Mouse (Mus musculus) hindbrain, embryonic 15.5 days (tissue): ENCODE data around the gene Pias1. TPM values are rescaled to one million over a fixed set of nuclear protein-coding genes. Genes with fewer than 3 reads are reported as not detected.
"Not testable (repeated sequence)": the region's sequence is repeated elsewhere in the genome, so short reads cannot be mapped to it uniquely, and the experiment has no call there.

Source experiments
- ATAC-seq: fragments of 200-750 bp; cut with Nextera tagmentation; 2 replicates; pipeline ENCODE4 v1.8.0; 2017; ENCODE audit warnings: low read depth, moderate number of reproducible peaks, moderate TSS enrichment; ENCODE audit not compliant: low FRiP score
- H3K27ac ChIP-seq: fragments of 300-500 bp; sonication (generic); replicated peaks from 2 replicates; pipeline ENCODE4 v1.5.1; 2015; ENCODE audit warnings: mild to moderate bottlenecking, inconsistent platforms
- H3K27me3 ChIP-seq: fragments of 300-500 bp; sonication (generic); 2 replicates; pipeline ENCODE4 v1.6.1; 2015; ENCODE audit warnings: control low read depth, inconsistent platforms
- H3K36me3 ChIP-seq: fragments of 300-500 bp; sonication (generic); 2 replicates; pipeline ENCODE4 v1.6.1; 2015; ENCODE audit warnings: control low read depth, inconsistent platforms
- H3K4me1 ChIP-seq: fragments of 300-500 bp; sonication (generic); replicated peaks from 2 replicates; pipeline ENCODE4 v1.6.1; 2015; ENCODE audit warnings: control low read depth, inconsistent platforms
- H3K4me2 ChIP-seq: fragments of 300-500 bp; sonication (generic); 2 replicates; pipeline ENCODE4 v1.6.1; 2015; ENCODE audit warnings: moderate library complexity, mild to moderate bottlenecking, inconsistent platforms
- H3K4me3 ChIP-seq: fragments of 300-500 bp; sonication (generic); 2 replicates; pipeline ENCODE4 v1.5.1; 2015; ENCODE audit warnings: mild to moderate bottlenecking, inconsistent platforms
- H3K9ac ChIP-seq: fragments of 300-500 bp; sonication (generic); 2 replicates; pipeline ENCODE4 v1.6.1; 2015; ENCODE audit warnings: inconsistent platforms
- H3K9me3 ChIP-seq: fragments of 300-500 bp; sonication (generic); 2 replicates; pipeline ENCODE4 v1.6.1; 2016; ENCODE audit warnings: control low read depth, inconsistent platforms
- WGBS: fragments of 180-500 bp; shearing (Covaris S2); methylation state at CpG from one replicate; pipeline ENCODE4 v1.1.7; 2015; 5-methylcytosine and 5-hydroxymethylcytosine counted together
- polyA plus RNA-seq: library from polyadenylated mRNA; unstranded; fragments of >200 nt; fragmentation: Nextera tagmentation; extraction: Ambion mirVana; gene quantifications from 2 replicates; pipeline ENCODE4 v1.2.1, GENCODE M21; 2015

Pias1 gene
- polyA plus RNA-seq, 1 experiment from 2014 or later = 56.4 TPM

DNA sequence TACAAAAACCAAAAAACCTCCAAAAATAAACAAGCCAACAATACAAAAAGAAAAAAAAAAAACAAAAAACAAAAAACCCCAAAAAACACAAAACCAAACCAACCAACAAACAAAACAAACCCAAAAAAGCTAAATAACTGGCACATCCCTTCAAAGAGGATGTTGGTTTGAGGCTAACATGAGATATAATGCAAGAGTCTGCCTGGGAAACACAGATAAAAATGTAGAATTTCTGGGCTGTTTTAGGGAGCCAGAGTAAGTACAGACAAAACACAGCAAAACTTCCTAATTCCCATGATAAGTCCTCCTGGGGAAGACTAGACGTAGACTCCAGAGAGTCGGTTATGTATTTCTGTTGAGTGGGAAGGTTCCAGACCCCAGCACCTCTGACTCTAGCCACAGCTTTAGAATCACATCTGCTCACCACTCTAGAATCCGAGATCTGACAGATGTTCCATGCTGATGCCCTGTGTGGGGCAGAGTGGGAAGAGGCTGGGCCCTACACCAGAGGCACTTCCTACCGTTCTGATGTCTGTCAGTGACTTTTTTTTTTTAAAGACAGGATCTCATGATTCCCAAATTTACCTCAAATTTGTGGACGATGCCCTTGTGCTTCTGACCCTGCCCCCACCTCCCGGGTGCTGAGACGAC is 110.6 kb downstream of the Pias1 start:
- Histone ChIP-seq H3K27ac (no peak overlapping the region), H3K4me3 (no peak overlapping the region), H3K4me2 (no peak overlapping the region), H3K4me1 (no peaks in the 10 kb centered on the region), H3K27me3 (no peaks in the 10 kb centered on the region), H3K9ac (no peak overlapping the region), H3K9me3 (no peaks in the 10 kb centered on the region), H3K36me3 (peaks cover 7% of the 10 kb centered on the region)
- 87% methylated on average over 7 of the region's 7 CpGs for WGBS
- ATAC-seq = no peak

GRCm38 (mm10) chr9:62870728-62871127 is 117.0 kb downstream of the Pias1 start:
- Histone ChIP-seq H3K9ac (no peak overlapping the region), H3K4me1 (no peaks in the 10 kb centered on the region), H3K4me3 (no peak overlapping the region), H3K36me3 (no peaks in the 10 kb centered on the region), H3K9me3 (no peaks in the 10 kb centered on the region), H3K27ac (no peak overlapping the region), H3K4me2 (no peak overlapping the region), H3K27me3 (no peaks in the 10 kb centered on the region)
- ATAC-seq = no peak

DNA sequence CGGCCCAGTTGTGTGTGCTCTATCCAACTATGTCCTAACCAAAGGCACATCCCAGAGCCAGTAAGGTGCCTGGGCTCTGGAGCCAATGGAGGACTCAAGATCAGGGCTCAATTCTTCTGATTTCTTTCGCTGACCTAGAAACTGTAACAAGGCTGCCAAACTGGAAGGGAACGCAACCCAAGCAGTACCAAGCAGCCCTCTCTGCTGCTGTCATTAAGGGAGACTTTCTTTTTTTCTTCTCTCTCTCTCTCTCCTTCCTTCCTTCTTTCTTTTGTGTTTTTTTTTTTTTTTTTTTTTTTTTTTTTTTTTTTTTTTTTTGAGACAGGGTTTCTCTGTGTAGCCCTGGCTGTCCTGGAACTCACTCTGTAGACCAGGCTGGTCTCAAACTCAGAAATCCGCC is 118.5 kb downstream of the Pias1 start:
- H3K9me3 ChIP-seq, H3K4me2 ChIP-seq, H3K4me3 ChIP-seq, H3K27me3 ChIP-seq, H3K27ac ChIP-seq, H3K9ac ChIP-seq, H3K36me3 ChIP-seq, ATAC-seq, H3K4me1 ChIP-seq: not testable (repeated sequence)
- WGBS = 97% methylated on average over 3 of the region's 4 CpGs

- Histone ChIP-seq H3K27ac (no peak overlapping the region), H3K4me3 (no peak overlapping the region), H3K9me3 (no peaks in the 10 kb centered on the region), H3K9ac (no peak overlapping the region), H3K4me1 (peaks cover 16% of the 10 kb centered on the region; the same call in 1 of the 2 replicates), H3K27me3 (no peaks in the 10 kb centered on the region), H3K36me3 (no peaks in the 10 kb centered on the region), H3K4me2 (no peak overlapping the region)
- WGBS = 83% methylated on average over 4 of the region's 4 CpGs
- no peak for ATAC-seq
Observed at GRCm38 (mm10) chr9:62860866-62861265, 126.9 kb downstream of the Pias1 start.

GRCm38 (mm10) chr9:62860102-62860501 is 127.6 kb downstream of the Pias1 start:
- WGBS = 61% methylated on average over 7 of the region's 7 CpGs
- H3K9ac ChIP-seq, H3K9me3 ChIP-seq, H3K4me2 ChIP-seq, H3K27ac ChIP-seq, H3K36me3 ChIP-seq, H3K27me3 ChIP-seq, H3K4me3 ChIP-seq, ATAC-seq: not testable (repeated sequence)
- H3K4me1 ChIP-seq = peaks cover 16% of the 10 kb centered on the region; the same call in 1 of the 2 replicates

- no peak for ATAC-seq
Observed at GRCm38 (mm10) chr9:62858266-62859019, 129.3 kb downstream of the Pias1 start.

GRCm38 (mm10) chr9:62857719-62858261 is 129.9 kb downstream of the Pias1 start, which contains the start of gene Calml4:
Calml4 (plus strand) TSS chr9:62858080.
- peaks cover 16% of the 10 kb centered on the region; the same call in 1 of the 2 replicates for H3K4me1 ChIP-seq
- H3K4me2 ChIP-seq = peak within 1 kb of the TSS; percentile 3; the same call in 1 of the 2 replicates
- H3K27ac ChIP-seq = peak within 1 kb of the TSS; percentile 38
- WGBS = 50% methylated on average over 20 of the region's 20 CpGs
- H3K36me3 ChIP-seq = no peaks in the 10 kb centered on the region
- ATAC-seq = peak; percentile 30; the same call in 1 of the 2 replicates
- H3K4me3 ChIP-seq = no peak within 1 kb of the TSS
- no peak within 1 kb of the TSS for H3K9ac ChIP-seq
- H3K27me3 ChIP-seq = no peaks in the 10 kb centered on the region
- H3K9me3 ChIP-seq = no peaks in the 10 kb centered on the region

More at GRCm38 (mm10) chr9:62858266-62859019, 129.3 kb downstream of the Pias1 start:
- Histone ChIP-seq H3K27ac (peak overlapping the region; percentile 7), H3K9me3 (no peaks in the 10 kb centered on the region), H3K4me3 (no peak overlapping the region), H3K36me3 (no peaks in the 10 kb centered on the region), H3K4me1 (peaks cover 16% of the 10 kb centered on the region; the same call in 1 of the 2 replicates), H3K27me3 (no peaks in the 10 kb centered on the region), H3K4me2 (peak overlapping the region; percentile 3; the same call in 1 of the 2 replicates), H3K9ac (no peak overlapping the region)
- WGBS = 48% methylated on average over 8 of the region's 8 CpGs

DNA sequence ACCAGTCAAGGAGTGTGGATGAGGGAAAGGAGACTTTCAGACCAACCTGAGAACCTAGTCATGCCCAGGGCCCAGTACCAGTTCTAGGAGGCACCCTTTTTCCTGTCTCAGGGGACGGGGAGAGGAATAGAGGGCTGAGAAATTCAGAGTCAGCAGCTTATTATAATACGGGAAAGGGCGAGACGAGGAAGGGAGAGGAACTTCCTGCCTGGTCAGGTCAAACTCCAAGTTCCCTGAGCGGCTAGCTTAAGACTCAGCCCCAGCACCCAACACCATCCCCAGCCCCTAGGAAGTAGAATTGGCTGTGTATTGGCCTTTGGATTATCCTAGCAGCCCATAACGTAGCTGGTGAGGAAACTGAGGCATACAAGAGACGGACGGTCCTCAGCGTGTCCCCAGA is 130.5 kb downstream of the Pias1 start:
- Histone ChIP-seq H3K4me2 (no peak overlapping the region), H3K27me3 (no peaks in the 10 kb centered on the region), H3K27ac (no peak overlapping the region), H3K9me3 (no peaks in the 10 kb centered on the region), H3K36me3 (no peaks in the 10 kb centered on the region), H3K9ac (no peak overlapping the region), H3K4me3 (no peak overlapping the region), H3K4me1 (peaks cover 16% of the 10 kb centered on the region; the same call in 1 of the 2 replicates)
- 84% methylated on average over 9 of the region's 9 CpGs for WGBS
- no peak for ATAC-seq

GRCm38 (mm10) chr9:62854483-62854882 is 133.2 kb downstream of the Pias1 start:
- H3K27me3 ChIP-seq = no peaks in the 10 kb centered on the region
- H3K9me3 ChIP-seq = no peaks in the 10 kb centered on the region
- ATAC-seq = no peak
- no peak overlapping the region for H3K4me2 ChIP-seq
- H3K4me3 ChIP-seq = no peak overlapping the region
- 54% methylated on average over 4 of the region's 4 CpGs for WGBS
- no peak overlapping the region for H3K9ac ChIP-seq
- no peak overlapping the region for H3K27ac ChIP-seq
- H3K36me3 ChIP-seq = no peaks in the 10 kb centered on the region
- peaks cover 16% of the 10 kb centered on the region; the same call in 1 of the 2 replicates for H3K4me1 ChIP-seq

DNA sequence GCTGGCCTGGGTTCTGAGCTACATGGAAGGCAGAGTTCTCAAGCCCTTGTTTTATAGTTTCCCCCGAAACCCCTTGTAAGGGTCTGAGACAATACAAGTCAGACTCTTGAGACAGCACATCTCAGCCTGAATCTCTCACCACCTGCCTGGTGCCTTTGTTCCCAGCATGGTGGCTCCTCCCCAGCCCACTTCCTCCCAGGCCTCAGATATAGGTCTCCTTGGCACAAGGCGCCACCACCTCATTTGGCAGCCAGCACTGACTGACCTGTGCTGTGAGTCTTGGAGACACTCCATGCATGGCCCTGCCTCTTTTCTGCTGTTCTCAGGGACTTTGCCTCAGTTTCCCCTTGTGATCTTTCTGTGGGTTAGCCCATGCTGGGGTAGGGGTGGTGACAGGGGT is 136.2 kb downstream of the Pias1 start:
- H3K4me1 ChIP-seq = peaks cover 9% of the 10 kb centered on the region
- no peak overlapping the region for H3K9ac ChIP-seq
- 69% methylated on average over 2 of the region's 2 CpGs for WGBS
- H3K27me3 ChIP-seq = no peaks in the 10 kb centered on the region
- no peak overlapping the region for H3K4me2 ChIP-seq
- no peak for ATAC-seq
- H3K27ac ChIP-seq = no peak overlapping the region
- no peaks in the 10 kb centered on the region for H3K36me3 ChIP-seq
- no peak overlapping the region for H3K4me3 ChIP-seq
- no peaks in the 10 kb centered on the region for H3K9me3 ChIP-seq

DNA sequence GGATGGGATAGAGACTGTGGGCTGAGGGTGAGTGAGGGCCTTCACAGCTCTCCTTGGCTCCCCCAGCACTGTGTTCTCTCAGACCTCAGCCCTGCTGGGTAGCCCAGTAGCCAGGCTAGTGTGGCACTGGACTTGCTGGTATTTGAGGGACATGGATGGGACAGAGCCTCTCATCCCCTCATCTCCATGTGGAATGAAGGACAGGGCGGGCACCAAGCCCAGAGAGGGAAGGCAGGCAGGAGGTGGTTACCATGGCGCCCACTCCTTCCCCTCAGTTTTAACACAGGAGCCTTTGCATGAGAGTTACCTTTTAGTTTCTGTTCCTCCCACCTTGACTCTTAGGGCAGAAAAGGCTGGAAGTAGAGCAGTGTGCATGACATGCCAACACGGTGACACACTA is 139.1 kb downstream of the Pias1 start:
- WGBS = 80% methylated on average over 3 of the region's 3 CpGs
- no peaks in the 10 kb centered on the region for H3K36me3 ChIP-seq
- no peak for ATAC-seq

DNA sequence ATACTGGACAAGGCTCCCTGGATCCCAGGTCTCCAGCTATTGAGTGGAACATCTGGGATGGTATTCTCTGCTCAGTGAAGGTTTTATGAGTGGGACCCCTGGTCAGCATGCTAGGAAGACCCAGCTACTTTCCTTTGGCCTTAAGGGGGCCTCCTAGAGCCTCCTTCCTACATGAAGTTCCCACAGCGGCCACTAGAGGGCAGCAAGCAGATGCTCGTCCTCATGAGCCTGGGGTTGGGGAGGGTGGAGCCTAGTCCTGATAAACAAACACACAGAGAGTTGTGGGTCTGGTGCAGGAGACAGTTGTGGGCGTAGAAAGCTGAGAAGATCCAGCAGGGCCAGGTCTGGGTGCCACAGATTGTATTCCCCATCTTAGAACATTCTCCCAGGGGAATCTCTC is 140.0 kb downstream of the Pias1 start:
- Histone ChIP-seq H3K4me2 (no peak overlapping the region), H3K9me3 (no peaks in the 10 kb centered on the region), H3K36me3 (no peaks in the 10 kb centered on the region), H3K9ac (no peak overlapping the region), H3K4me3 (no peak overlapping the region), H3K27me3 (no peaks in the 10 kb centered on the region), H3K4me1 (peaks cover 9% of the 10 kb centered on the region), H3K27ac (no peak overlapping the region)
- no peak for ATAC-seq
- WGBS = 7% methylated on average over 3 of the region's 3 CpGs

More for the DNA sequence above, 139.1 kb downstream of the Pias1 start:
- peaks cover 9% of the 10 kb centered on the region for H3K4me1 ChIP-seq
- no peak overlapping the region for H3K4me3 ChIP-seq
- no peak overlapping the region for H3K4me2 ChIP-seq
- H3K9ac ChIP-seq = no peak overlapping the region
- H3K9me3 ChIP-seq = no peaks in the 10 kb centered on the region
- H3K27me3 ChIP-seq = no peaks in the 10 kb centered on the region
- H3K27ac ChIP-seq = no peak overlapping the region
